Mouse (Mus musculus): ENCODE measurements at regions not wholly inside any gene's neighbourhood (a gene's known extent, or its start where the extent isn't known, plus 50 kb on each side); places are given as distances from the start of the nearest gene placed in this dataset.

DNA sequence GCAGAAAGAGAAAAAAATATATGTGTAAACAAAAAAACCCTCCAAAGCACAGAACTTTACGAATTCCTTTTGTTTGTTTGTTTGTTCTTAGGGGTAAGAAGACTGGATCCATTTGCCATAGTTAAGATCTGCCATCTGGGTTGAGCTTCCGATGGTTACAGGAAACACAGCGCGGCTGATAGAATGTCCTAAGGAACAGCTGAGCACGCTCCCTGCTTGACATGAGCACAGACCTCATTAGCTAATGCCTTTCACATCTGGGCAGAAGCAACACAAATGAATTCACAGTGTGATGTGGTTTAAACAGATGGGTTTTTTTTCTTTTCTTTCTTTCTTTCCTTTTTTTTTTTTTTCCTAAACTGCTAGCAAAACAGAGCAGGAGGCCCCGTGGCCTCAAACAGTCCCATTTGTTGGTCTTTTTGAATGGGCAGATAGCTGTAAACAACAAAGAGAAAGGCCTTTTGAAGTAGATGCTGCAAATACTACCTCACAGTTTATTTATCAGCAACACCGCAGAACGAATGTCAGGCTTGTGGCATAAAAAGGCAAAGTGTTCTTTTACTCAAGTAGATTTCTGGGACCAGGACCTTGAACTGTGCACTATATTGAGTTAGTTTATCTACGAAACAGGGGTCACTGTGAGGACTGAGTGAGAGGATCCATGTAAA is 61.0 kb upstream of the Raph1 start:
- DNase-seq (ENCODE audit: low read depth, low spot score): peak; percentile 9

DNA sequence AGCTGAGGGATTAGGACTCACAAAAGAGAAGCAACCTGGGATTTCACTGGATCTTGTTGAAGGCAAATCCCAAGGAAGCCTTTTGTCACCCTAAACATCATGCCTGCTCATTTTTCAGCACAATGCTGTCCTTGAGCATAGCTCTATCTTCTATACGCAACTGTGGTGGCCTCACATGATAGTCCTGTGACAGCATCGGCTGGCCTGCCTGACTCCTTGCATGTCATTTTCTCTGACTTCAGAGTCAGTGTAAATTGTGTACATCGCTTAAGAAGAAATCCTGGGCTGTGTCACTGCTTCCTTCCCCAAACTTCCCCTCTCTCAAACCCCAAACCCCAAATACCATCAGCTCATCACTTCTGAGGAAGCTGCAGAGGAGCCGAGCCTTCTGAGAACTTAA is 60.5 kb upstream of the Raph1 start:
- DNase-seq (ENCODE audit: low read depth, low spot score): peak; percentile 35

DNA sequence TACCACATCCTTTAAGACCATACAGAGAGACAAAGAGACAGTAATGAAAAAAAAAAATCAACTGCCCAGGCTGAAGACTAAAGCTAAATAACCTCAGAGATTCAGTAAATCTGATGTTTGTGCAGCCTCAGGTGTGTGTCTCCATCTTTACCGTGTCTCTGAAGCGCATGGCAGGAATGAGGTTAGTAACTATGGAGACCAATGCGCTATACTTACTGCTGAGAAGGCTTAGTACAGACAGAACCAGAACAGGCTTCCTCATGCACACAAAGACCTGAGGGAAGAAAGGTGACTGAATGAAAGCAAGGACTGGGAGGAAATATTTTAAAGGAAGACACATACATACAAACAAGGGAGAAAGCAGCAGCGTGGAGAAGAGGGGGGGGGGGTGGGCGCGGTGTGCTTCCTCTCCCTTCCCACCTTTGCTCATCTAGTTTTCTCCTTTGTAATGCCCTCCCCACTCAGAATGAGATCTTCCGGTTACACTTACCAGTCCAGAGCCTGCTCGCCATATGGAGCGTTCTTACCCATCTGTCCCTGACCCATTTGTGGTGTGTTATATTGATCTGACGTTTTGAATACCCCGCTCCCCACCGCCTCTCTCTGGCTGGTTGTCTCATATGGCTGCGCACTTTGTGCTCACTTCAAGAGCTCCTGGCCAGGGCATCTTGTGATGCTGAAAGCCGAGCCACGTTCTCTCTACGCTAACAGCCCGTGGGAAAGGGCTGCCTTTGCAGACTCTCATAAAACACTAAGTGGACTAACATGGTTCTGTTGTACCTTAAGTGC is 59.0 kb upstream of the Raph1 start:
- DNase-seq (ENCODE audit: low read depth, low spot score): no peak

DNA sequence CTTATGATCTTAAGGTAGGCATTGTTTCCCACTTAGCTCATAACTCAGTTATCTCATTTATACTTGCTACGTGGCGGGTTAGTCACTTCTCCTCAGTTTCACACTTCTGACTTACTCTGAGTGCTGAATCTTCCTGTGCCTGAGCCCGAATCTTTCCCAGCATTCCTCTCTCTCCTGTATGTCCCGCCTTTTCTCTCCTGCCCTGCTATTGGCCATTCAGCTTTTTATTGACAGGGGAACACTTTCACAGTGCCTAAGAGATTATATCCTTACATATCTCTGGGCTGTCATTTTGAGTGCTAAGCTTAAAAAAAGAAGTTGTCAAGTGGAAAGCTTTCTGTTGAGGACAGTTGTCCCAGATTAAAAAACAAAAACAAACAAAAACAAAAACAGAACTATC is 57.3 kb upstream of the Raph1 start:
- no peak for DNase-seq (ENCODE audit: low read depth, low spot score)

DNA sequence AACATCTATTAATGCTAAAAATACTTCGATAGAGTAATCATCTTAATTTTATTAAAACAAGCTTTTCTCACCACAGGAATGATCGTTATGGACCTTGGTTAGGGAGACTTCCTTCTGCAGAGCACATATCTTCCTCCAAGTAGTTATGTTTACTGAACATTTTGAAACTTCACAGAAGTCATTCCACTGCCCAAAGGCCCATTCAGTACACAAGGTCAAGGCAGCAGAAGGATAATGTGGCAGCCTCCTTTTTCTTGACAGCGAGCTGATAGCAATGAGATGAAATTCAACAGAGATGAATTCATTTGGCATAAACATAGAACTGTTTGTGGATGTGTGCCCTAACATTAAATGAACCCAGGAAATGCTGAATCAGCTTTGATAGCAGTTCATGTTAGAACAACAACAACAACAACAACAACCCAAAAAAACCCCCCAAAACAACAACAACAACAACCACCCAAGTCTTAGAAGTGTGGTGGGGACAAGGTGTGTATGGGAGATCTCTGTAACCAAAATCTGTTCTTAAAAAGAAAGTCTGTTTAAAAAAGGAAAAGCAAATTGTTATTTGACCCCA is 56.6 kb upstream of the Raph1 start:
- no peak for DNase-seq (ENCODE audit: low read depth, low spot score)

DNA sequence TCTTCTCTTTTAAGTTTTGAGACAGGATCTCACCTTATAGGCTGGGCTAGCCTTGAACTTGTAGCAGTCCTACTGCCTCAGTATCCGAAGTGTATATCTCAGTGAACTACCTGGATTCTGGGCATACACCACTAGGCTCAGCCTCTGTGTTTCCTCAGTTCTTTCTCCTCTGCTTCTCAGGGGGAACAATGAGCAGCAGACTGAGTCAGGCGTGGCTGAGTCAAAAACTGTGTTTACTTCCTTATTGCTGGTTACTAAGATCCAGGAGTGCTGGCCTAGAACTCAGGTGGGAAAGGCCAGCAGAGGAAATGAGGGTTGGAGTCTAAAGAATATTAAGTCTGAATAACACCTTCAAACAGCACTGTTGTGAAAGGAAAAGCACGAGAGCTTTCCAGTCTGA is 54.9 kb upstream of the Raph1 start:
- DNase-seq (ENCODE audit: low read depth, low spot score): no peak

DNA sequence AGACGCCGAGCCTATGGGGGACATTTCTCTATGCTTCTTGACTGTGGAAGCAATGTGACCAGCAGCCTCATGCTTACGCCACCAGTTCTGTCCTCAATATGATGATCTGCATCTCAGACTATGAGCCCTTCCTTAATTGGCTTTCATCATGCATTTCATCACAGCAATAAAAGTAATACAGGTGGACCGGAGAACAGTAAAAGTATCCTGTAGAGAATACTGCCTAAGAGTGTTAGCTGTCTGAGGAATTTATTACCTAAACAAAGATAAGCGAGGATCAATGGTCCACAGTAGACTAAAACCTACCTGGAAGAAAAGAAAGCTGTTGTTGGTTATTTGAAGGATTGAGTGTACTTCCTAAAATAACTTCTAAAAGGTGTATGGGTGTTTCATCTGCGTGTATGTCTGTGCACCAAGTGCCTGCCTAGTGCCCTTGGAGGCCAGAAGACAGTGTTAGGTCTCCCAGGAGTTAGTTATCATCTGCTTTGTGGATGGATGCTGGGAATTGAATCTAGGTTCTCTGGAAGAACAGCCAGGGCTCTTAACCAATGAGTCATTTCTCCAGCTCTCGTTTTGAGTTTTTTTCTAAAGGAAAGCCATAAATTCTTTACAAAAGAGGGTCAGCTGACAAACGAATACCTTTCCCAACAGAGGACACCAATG is 54.3 kb upstream of the Raph1 start:
- DNase-seq (ENCODE audit: low read depth, low spot score): no peak

DNA sequence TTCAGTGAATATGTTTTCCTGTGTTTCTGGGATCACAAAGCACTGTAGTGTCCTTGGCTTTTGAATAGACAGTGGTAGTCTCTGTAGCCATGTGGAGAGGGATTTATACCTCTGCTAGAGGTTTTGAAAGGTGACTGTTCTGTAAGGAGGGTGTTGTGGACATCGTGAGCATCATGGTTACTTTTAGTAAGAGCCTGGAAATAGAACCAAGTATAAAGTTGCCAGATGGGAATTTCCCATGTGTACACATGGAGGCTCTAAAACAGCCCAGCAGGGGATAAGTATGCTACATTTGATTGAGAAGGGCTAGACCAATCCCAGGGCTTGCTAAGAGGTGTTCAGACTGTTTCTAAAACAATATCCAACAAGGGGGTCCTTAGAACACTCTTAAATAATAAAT is 51.5 kb upstream of the Raph1 start:
- no peak for DNase-seq (ENCODE audit: low read depth, low spot score)

DNA sequence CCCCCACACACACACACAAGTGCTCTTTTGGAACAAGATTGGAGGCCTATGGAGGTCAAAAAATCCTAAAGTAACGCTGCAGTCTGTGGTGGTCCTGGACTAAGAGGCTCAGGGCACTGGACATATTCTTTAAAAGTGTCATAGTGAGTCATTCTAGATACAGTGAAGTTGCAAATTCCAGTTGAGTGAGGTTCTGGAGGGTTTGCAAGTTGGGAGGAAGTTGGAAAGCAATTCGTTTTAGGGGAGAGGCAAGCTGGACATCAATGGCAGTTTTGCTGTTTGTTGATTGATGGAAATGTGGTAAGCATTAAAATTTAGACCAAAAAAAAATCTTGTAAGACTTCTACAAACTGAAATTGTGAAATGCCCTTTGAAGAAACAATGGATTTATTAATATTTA is 50.0 kb upstream of the Raph1 start:
- no peak for DNase-seq (ENCODE audit: low read depth, low spot score)
